ENCODE assay signal across 10 mouse cellular contexts in the genomic region with DNA sequence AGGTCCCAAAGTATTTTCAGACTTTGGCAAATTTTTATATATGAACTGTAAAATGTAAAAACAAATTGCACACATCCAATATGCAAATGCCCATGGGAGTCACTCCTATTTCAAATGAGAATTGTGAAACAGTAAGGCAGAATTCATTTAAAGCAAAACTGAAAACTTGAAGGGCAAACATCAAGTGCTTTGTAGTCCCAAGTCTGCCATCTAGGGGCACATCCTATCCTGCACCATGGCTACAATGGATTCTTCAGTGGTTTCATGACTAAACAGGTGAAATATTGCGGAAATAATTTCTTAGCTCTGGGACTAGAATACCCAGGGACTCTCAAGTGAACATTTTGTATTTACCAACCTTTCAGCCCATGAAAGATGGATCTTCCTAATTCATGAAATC. TPM values are rescaled to one million over a fixed set of nuclear protein-coding genes. Genes with fewer than 3 reads are reported as not detected.
DNase-seq lines count a peak whose midpoint lies in the region; ATAC-seq and TF ChIP-seq lines count a peak whose summit lies in the region.
"Had no signal": no experiment of that assay in that cellular context is flagged by ENCODE, and none has a peak within 500 bp of the region (broad histone marks: within the 10 kb centered on the region; RNA-seq: fewer than 3 reads in every experiment).

No protein-coding gene starts in this region.

- no peaks in the 10 kb centered on the region for H3K27me3 ChIP-seq in kidney, embryonic 14.5 days (ENCODE audit: control insufficient read depth, insufficient read depth, low read length)
- H3K27me3 ChIP-seq in Patski: no peaks in the 10 kb centered on the region
- H3K27me3 ChIP-seq in midbrain, embryonic 15.5 days (replicated peaks): no peaks in the 10 kb centered on the region
- H3K27me3 ChIP-seq: heart, embryonic 15.5 days had no signal

- peak; percentile 76 for TF ChIP-seq CTCF in Patski (IDR thresholded peaks at IDR 0.05)
- TF ChIP-seq CTCF in lung, adult 2 months (IDR thresholded peaks at IDR 0.05; ENCODE audit: insufficient read depth, low read length): 0 out of 2 replicates have a peak, but pooled peaks have one; percentile 16

- no peaks in the 10 kb centered on the region for H3K4me1 ChIP-seq in kidney, embryonic 14.5 days (ENCODE audit: control insufficient read depth, insufficient read depth, low read length)
- H3K4me1 ChIP-seq in lung, adult 2 months (ENCODE audit: control insufficient read depth, insufficient read depth, low read length): peaks cover 7% of the 10 kb centered on the region
- H3K4me1 ChIP-seq in midbrain, embryonic 15.5 days: peaks cover 3% of the 10 kb centered on the region; the same call in 1 of the 2 replicates
- H3K4me1 ChIP-seq: heart, embryonic 15.5 days had no signal

- no peak for TF ChIP-seq POLR2A in lung, adult 2 months (IDR thresholded peaks at IDR 0.05; ENCODE audit: borderline replicate concordance, extremely low read depth, low read depth, low read length)

- no peak overlapping the region for H3K27ac ChIP-seq in kidney, embryonic 14.5 days (ENCODE audit: low read depth, low read length)
- no peak overlapping the region for H3K27ac ChIP-seq in midbrain, embryonic 15.5 days
- H3K27ac ChIP-seq: heart, embryonic 15.5 days had no signal

- no peak overlapping the region for H3K9ac ChIP-seq in kidney, embryonic 14.5 days (ENCODE audit: low read depth, low read length)
- no peak overlapping the region for H3K9ac ChIP-seq in midbrain, embryonic 15.5 days
- H3K9ac ChIP-seq: heart, embryonic 15.5 days had no signal

- peak; percentile 8 for DNase-seq in kidney, adult 18-20 months
- peak; percentile 63 for DNase-seq in CD4-positive, CD25-positive, alpha-beta regulatory T cell, adult 2 months (ENCODE audit: low read depth, low spot score)
- no peak for DNase-seq in Patski (ENCODE audit: low read depth, low spot score)
- no peak for DNase-seq in lung, adult 2 months
- DNase-seq in neural tube, embryonic 10.5 days (ENCODE audit: extremely low spot score, low spot score): no peak
- DNase-seq: cerebellum, postnatal 25 days; thymus, postnatal 36 days had no signal

- H3K4me2 ChIP-seq in kidney, embryonic 14.5 days (replicated peaks; ENCODE audit: low read depth, low read length): no peak overlapping the region
- H3K4me2 ChIP-seq in midbrain, embryonic 15.5 days: no peak overlapping the region
- H3K4me2 ChIP-seq: heart, embryonic 15.5 days had no signal

- WGBS in kidney, embryonic 14.5 days: 93% methylated on average over 1 of the region's 1 CpGs
- WGBS in lung, adult 2 months: 79% methylated on average over 1 of the region's 1 CpGs
- 97% methylated on average over 1 of the region's 1 CpGs for WGBS in midbrain, embryonic 15.5 days

- ATAC-seq in kidney, embryonic 14.5 days (ENCODE audit: low FRiP score, low TSS enrichment): no peak
- peak; percentile 53 for ATAC-seq in Patski
- ATAC-seq in midbrain, embryonic 15.5 days (replicated peaks): no peak

- in situ Hi-C loops in Patski (cut with MboI; ENCODE audit: low pct_unique_long_range_greater_than_20kb): no loop called here

- no peaks in the 10 kb centered on the region for H3K9me3 ChIP-seq in kidney, embryonic 14.5 days (ENCODE audit: control insufficient read depth, low read length)
- no peaks in the 10 kb centered on the region for H3K9me3 ChIP-seq in midbrain, embryonic 15.5 days
- H3K9me3 ChIP-seq: heart, embryonic 15.5 days had no signal

- CTCF ChIA-PET in Patski (lab: Charles Lee): interaction anchor here (2.5 kb wide), 1 partner anchor 10 kb away, joined by 16 read pairs; a partner anchor contains a TSS

- no peaks in the 10 kb centered on the region for H3K36me3 ChIP-seq in kidney, embryonic 14.5 days (ENCODE audit: control insufficient read depth, insufficient read depth, low read length)
- no peaks in the 10 kb centered on the region for H3K36me3 ChIP-seq in midbrain, embryonic 15.5 days (replicated peaks)
- H3K36me3 ChIP-seq: heart, embryonic 15.5 days had no signal

- H3K4me3 ChIP-seq in kidney, embryonic 14.5 days (ENCODE audit: low read length): no peak overlapping the region
- no peak overlapping the region for H3K4me3 ChIP-seq in lung, adult 2 months (replicated peaks; ENCODE audit: extremely low read depth, low read depth, low read length)
- no peak overlapping the region for H3K4me3 ChIP-seq in midbrain, embryonic 15.5 days
- H3K4me3 ChIP-seq: heart, embryonic 15.5 days had no signal

- POLR2A ChIA-PET in Patski (lab: Charles Lee): no interaction called here

RNA-seq across cellular contexts. Expression of a gene that starts 3.9 kb away (rescaled TPM):
- 12.7 and 28.9 TPM in 2 replicates for polyA plus RNA-seq in kidney, embryonic 14.5 days (2014; fragmentation: Nextera tagmentation; extraction: Ambion mirVana)
- 213 TPM for polyA plus RNA-seq in Patski (2021)
- polyA plus RNA-seq in lung, adult 2 months (2012; rRNA removed): 15.6 and 20.0 TPM in 2 replicates
- polyA plus RNA-seq in midbrain, embryonic 15.5 days (2015; fragmentation: Nextera tagmentation; extraction: Ambion mirVana): 9.0 and 9.1 TPM in 2 replicates

RNA-seq across cellular contexts. Expression of a gene that starts 11.2 kb away (rescaled TPM):
- 12.4 and 19.0 TPM in 2 replicates for polyA plus RNA-seq in kidney, embryonic 14.5 days (2014; fragmentation: Nextera tagmentation; extraction: Ambion mirVana)
- 25.1 TPM for polyA plus RNA-seq in Patski (2021)
- 6.0 and 6.6 TPM in 2 replicates for polyA plus RNA-seq in lung, adult 2 months (2012; rRNA removed)
- 15.9 and 16.7 TPM in 2 replicates for polyA plus RNA-seq in midbrain, embryonic 15.5 days (2015; fragmentation: Nextera tagmentation; extraction: Ambion mirVana)

RNA-seq across cellular contexts. Expression of a gene that starts 43.5 kb away (rescaled TPM):
- 0.38 and 0.63 TPM in 2 replicates for polyA plus RNA-seq in kidney, embryonic 14.5 days (2014; fragmentation: Nextera tagmentation; extraction: Ambion mirVana)
- 0.05 TPM for polyA plus RNA-seq in Patski (2021)
- 0.71 and 1.2 TPM in 2 replicates for polyA plus RNA-seq in lung, adult 2 months (2012; rRNA removed)
- 0.49 and 0.50 TPM in 2 replicates for polyA plus RNA-seq in midbrain, embryonic 15.5 days (2015; fragmentation: Nextera tagmentation; extraction: Ambion mirVana)

Comparison
In these comparisons a context has a peak if more than half of its experiments do, and no peak if none do; other contexts are left out.
1. DNase-seq: peak in kidney, adult 18-20 months (single experiment) and CD4-positive, CD25-positive, alpha-beta regulatory T cell, adult 2 months (single experiment); none in Patski (single experiment), lung, adult 2 months (single experiment) and neural tube, embryonic 10.5 days (single experiment).